Mouse (Mus musculus) kidney, postnatal 25 days (tissue): ENCODE data around the gene Ddi2.
"Not testable (repeated sequence)": the region's sequence is repeated elsewhere in the genome, so short reads cannot be mapped to it uniquely, and the experiment has no call there.

ENCODE experiments used
- DNase-seq, 2 experiments: peaks; one replicate each; pipeline ENCODE4 v3.0.0; 2021; ENCODE audit warnings: mixed read lengths in 2 of 2

The Ddi2 gene

GRCm38 (mm10) chr4:141722731-141723672 is at the start of gene Ddi2:
TSS of gene Ddi2 (minus strand) at chr4:141723419.
- peak; percentile 86 to 95 for DNase-seq

- DNase-seq = not testable (repeated sequence)
These were observed 49.8 kb upstream of the Ddi2 start for GRCm38 (mm10) chr4:141773019-141773418.

- DNase-seq = no peak
These were observed 48.6 kb upstream of the Ddi2 start for GRCm38 (mm10) chr4:141771823-141772222.

- DNase-seq = no peak
These were observed 46.4 kb upstream of the Ddi2 start for GRCm38 (mm10) chr4:141769501-141770160.

GRCm38 (mm10) chr4:141767353-141768036 is 44.3 kb upstream of the Ddi2 start:
- DNase-seq = peak in 1 of 2 experiments; percentile 54

- peak; percentile 58 to 59 for DNase-seq
These were observed 43.6 kb upstream of the Ddi2 start for GRCm38 (mm10) chr4:141766668-141767352.

- DNase-seq = no peak
These were observed 43.1 kb upstream of the Ddi2 start for GRCm38 (mm10) chr4:141766316-141766667.

GRCm38 (mm10) chr4:141765008-141765407 is 41.8 kb upstream of the Ddi2 start:
- DNase-seq = no peak

GRCm38 (mm10) chr4:141763476-141763875 is 40.3 kb upstream of the Ddi2 start:
- no peak for DNase-seq

- DNase-seq = no peak
These were observed 38.9 kb upstream of the Ddi2 start for GRCm38 (mm10) chr4:141762102-141762598.

GRCm38 (mm10) chr4:141760942-141761341 is 37.7 kb upstream of the Ddi2 start:
- DNase-seq = peak; percentile 17 to 57

- no peak for DNase-seq
These were observed 35.8 kb upstream of the Ddi2 start for GRCm38 (mm10) chr4:141758874-141759542.

GRCm38 (mm10) chr4:141757124-141757523 is 33.9 kb upstream of the Ddi2 start:
- no peak for DNase-seq

- DNase-seq = peak; percentile 15 to 63
These were observed 32.2 kb upstream of the Ddi2 start for GRCm38 (mm10) chr4:141755375-141755930.

GRCm38 (mm10) chr4:141752076-141752421 is 28.8 kb upstream of the Ddi2 start:
- no peak for DNase-seq

GRCm38 (mm10) chr4:141751419-141752075 is 28.3 kb upstream of the Ddi2 start:
- DNase-seq = no peak

- no peak for DNase-seq
These were observed 27.6 kb upstream of the Ddi2 start for GRCm38 (mm10) chr4:141750826-141751225.

- DNase-seq = no peak
These were observed 26.3 kb upstream of the Ddi2 start for GRCm38 (mm10) chr4:141749557-141749956.

GRCm38 (mm10) chr4:141746578-141747346 is 23.5 kb upstream of the Ddi2 start, which contains the start of gene Agmat:
TSS of gene Agmat (plus strand) at chr4:141746672.
- DNase-seq = peak in 1 of 2 experiments; percentile 66

GRCm38 (mm10) chr4:141742381-141742780 is 19.2 kb upstream of the Ddi2 start:
- no peak for DNase-seq
